Mouse (Mus musculus) kidney, adult 11 months (tissue): ENCODE measurements around the gene Col4a3bp.
A peak's percentile ranks its signal among the peaks of the same experiment; 100 is the strongest.
"Not testable (repeated sequence)": the region's sequence is repeated elsewhere in the genome, so short reads cannot be mapped to it uniquely, and the experiment has no call there.

ENCODE experiments used
- DNase-seq: peaks from one replicate; pipeline ENCODE4 v3.0.0; 2022

The Col4a3bp gene

GRCm38 (mm10) chr13:96656673-96657072 lies 114.3 kb downstream of the Col4a3bp start:
- DNase-seq: no peak

GRCm38 (mm10) chr13:96658936-96659335 lies 116.5 kb downstream of the Col4a3bp start:
- no peak for DNase-seq

- DNase-seq: no peak
Observed at GRCm38 (mm10) chr13:96660095-96660860, 117.9 kb downstream of the Col4a3bp start.

GRCm38 (mm10) chr13:96663120-96663519 lies 120.7 kb downstream of the Col4a3bp start:
- DNase-seq: not testable (repeated sequence)

GRCm38 (mm10) chr13:96664419-96664974 lies 122.1 kb downstream of the Col4a3bp start:
- no peak for DNase-seq

GRCm38 (mm10) chr13:96670019-96670405 lies 127.6 kb downstream of the Col4a3bp start:
- DNase-seq: no peak

GRCm38 (mm10) chr13:96670406-96671077 lies 128.1 kb downstream of the Col4a3bp start, which contains the start of gene Hmgcr:
Gene Hmgcr, minus strand, starts transcription at chr13:96670936.
- DNase-seq: peak; percentile 99

- no peak for DNase-seq
Observed at GRCm38 (mm10) chr13:96671078-96671905, 128.9 kb downstream of the Col4a3bp start.

GRCm38 (mm10) chr13:96671906-96672234 lies 129.5 kb downstream of the Col4a3bp start:
- DNase-seq: no peak

- DNase-seq: no peak
Observed at GRCm38 (mm10) chr13:96672276-96672675, 129.9 kb downstream of the Col4a3bp start.

- peak; percentile 43 for DNase-seq
Observed at GRCm38 (mm10) chr13:96673817-96674216, 131.4 kb downstream of the Col4a3bp start.

GRCm38 (mm10) chr13:96675756-96676155 lies 133.3 kb downstream of the Col4a3bp start:
- no peak for DNase-seq

- no peak for DNase-seq
Observed at GRCm38 (mm10) chr13:96677071-96677470, 134.7 kb downstream of the Col4a3bp start.

- no peak for DNase-seq
Observed at GRCm38 (mm10) chr13:96678616-96679015, 136.2 kb downstream of the Col4a3bp start.

GRCm38 (mm10) chr13:96680163-96681087 lies 138.0 kb downstream of the Col4a3bp start:
- no peak for DNase-seq

- no peak for DNase-seq
Observed at GRCm38 (mm10) chr13:96681088-96681620, 138.7 kb downstream of the Col4a3bp start.

- DNase-seq: no peak
Observed at GRCm38 (mm10) chr13:96684779-96685178, 142.4 kb downstream of the Col4a3bp start.

GRCm38 (mm10) chr13:96687261-96687660 lies 144.8 kb downstream of the Col4a3bp start:
- DNase-seq: peak; percentile 30
